Mouse (Mus musculus) lung, embryonic 16.5 days (tissue): ENCODE measurements around the gene Hlx. TPM values are rescaled to one million over a fixed set of nuclear protein-coding genes. Genes with fewer than 3 reads are reported as not detected.
A peak's percentile ranks its signal among the peaks of the same experiment; 100 is the strongest.

Experiments
- ATAC-seq: fragments of 200-750 bp; cut with Nextera tagmentation; 2 replicates; pipeline ENCODE4 v1.8.0; 2017; ENCODE audit warnings: low read depth, mild to moderate bottlenecking, moderate library complexity
- H3K27ac ChIP-seq: fragments of 300-500 bp; sonication (generic); 2 replicates; pipeline ENCODE4 v1.5.1; 2014; ENCODE audit warnings: mild to moderate bottlenecking, control low read depth, low read length
- H3K27me3 ChIP-seq: fragments of 300-500 bp; sonication (generic); 2 replicates; pipeline ENCODE4 v1.6.1; 2014; ENCODE audit warnings: low read depth, low read length, mixed read lengths; ENCODE audit not compliant: control insufficient read depth, insufficient read depth
- H3K36me3 ChIP-seq: fragments of 300-500 bp; sonication (generic); 2 replicates; pipeline ENCODE4 v1.6.1; 2014; ENCODE audit warnings: low read length; ENCODE audit not compliant: control insufficient read depth, insufficient read depth
- H3K4me1 ChIP-seq: fragments of 300-500 bp; sonication (generic); replicated peaks from 2 replicates; pipeline ENCODE4 v1.6.1; 2014; ENCODE audit warnings: low read length, mixed read lengths; ENCODE audit not compliant: control insufficient read depth, insufficient read depth
- H3K4me2 ChIP-seq: fragments of 300-500 bp; sonication (generic); 2 replicates; pipeline ENCODE4 v1.6.1; 2014; ENCODE audit warnings: low read depth, low read length, control low read depth
- H3K4me3 ChIP-seq: fragments of 300-500 bp; sonication (generic); 2 replicates; pipeline ENCODE4 v1.5.1; 2014; ENCODE audit warnings: mild to moderate bottlenecking, low read length, control low read depth
- H3K9ac ChIP-seq: fragments of 300-500 bp; sonication (generic); 2 replicates; pipeline ENCODE4 v1.6.1; 2014; ENCODE audit warnings: low read length, control low read depth
- H3K9me3 ChIP-seq: fragments of 300-500 bp; sonication (generic); 2 replicates; pipeline ENCODE4 v1.6.1; 2016; ENCODE audit warnings: low read length; ENCODE audit not compliant: control insufficient read depth
- WGBS: fragments of 180-500 bp; shearing (Covaris S2); extraction: QIAGEN DNeasy Blood & Tissue Kit; methylation state at CpG from one replicate; pipeline ENCODE4 v1.1.7; 2014; 5-methylcytosine and 5-hydroxymethylcytosine counted together
- polyA plus RNA-seq: library from polyadenylated mRNA; unstranded; fragments of >200 nt; fragmentation: Nextera tagmentation; extraction: Ambion mirVana; gene quantifications from 2 replicates; pipeline ENCODE4 v1.2.1, GENCODE M21; 2015

Hlx gene
- polyA plus RNA-seq, 1 experiment from 2014 or later = 28.8 TPM

- Histone ChIP-seq H3K27me3 (peaks cover 52% of the 10 kb centered on the region), H3K4me2 (peak overlapping the region; percentile 89), H3K4me1 (peaks cover 16% of the 10 kb centered on the region), H3K9me3 (no peaks in the 10 kb centered on the region), H3K27ac (peak overlapping the region; percentile 55; the same call in 1 of the 2 replicates), H3K9ac (no peak overlapping the region), H3K36me3 (no peaks in the 10 kb centered on the region), H3K4me3 (peak overlapping the region; percentile 7; the same call in 1 of the 2 replicates)
- no peak for ATAC-seq
- WGBS = 33% methylated on average over 25 of the region's 25 CpGs
These were observed 2.8 kb upstream of the Hlx start for GRCm38 (mm10) chr1:184734991-184735920.

GRCm38 (mm10) chr1:184734067-184734830 lies 1.8 kb upstream of the Hlx start:
- Histone ChIP-seq H3K27me3 (peaks cover 53% of the 10 kb centered on the region), H3K9ac (peak overlapping the region; percentile 30), H3K4me3 (peak overlapping the region; percentile 76), H3K36me3 (no peaks in the 10 kb centered on the region), H3K27ac (peak overlapping the region; percentile 41; the same call in 1 of the 2 replicates), H3K4me1 (peaks cover 23% of the 10 kb centered on the region), H3K9me3 (no peaks in the 10 kb centered on the region), H3K4me2 (peak overlapping the region; percentile 89)
- WGBS = 10% methylated on average over 27 of the region's 27 CpGs
- ATAC-seq = no peak

DNA sequence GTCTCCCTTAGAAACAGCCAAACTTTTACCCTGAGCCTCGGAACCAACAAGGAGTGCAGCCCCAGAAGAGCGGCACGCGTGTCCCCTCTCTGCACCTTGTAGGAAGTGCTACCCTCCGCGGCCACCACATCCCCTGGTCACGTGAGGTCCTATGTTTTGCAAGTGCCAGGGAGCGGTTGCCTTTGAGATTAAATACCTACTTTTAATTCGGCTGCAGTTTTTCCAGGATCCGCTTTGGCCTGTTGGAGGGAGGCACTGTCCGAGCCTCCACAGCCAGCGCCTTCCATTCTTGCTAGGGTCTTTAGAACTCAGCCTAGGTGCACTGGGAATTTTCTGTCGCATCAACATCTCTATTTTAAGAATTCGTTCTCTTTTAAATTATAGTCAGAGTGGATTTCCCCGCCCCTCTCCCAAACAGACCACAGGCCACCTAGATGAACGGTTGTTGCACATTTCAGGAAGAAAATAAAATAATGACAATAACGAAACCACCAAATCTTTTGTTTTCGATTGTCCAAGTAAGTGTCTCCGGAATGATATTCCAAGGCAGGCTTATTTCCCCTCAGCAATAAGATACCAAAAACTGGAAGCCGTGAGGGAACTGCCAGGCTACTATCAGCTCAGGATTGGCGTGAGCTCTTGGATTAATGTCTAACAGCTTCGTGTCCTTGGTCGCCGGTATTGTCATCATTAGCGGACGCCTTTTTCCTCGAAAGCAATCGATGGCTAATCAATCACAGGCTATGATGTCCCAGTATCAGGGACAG lies 1.1 kb upstream of the Hlx start:
- Histone ChIP-seq H3K4me2 (peak overlapping the region; percentile 89), H3K9ac (peak overlapping the region; percentile 68), H3K4me3 (peak overlapping the region; percentile 76), H3K4me1 (peaks cover 24% of the 10 kb centered on the region), H3K27ac (peak overlapping the region; percentile 61), H3K36me3 (no peaks in the 10 kb centered on the region), H3K27me3 (peaks cover 52% of the 10 kb centered on the region), H3K9me3 (no peaks in the 10 kb centered on the region)
- no peak for ATAC-seq
- 13% methylated on average over 28 of the region's 28 CpGs for WGBS

DNA sequence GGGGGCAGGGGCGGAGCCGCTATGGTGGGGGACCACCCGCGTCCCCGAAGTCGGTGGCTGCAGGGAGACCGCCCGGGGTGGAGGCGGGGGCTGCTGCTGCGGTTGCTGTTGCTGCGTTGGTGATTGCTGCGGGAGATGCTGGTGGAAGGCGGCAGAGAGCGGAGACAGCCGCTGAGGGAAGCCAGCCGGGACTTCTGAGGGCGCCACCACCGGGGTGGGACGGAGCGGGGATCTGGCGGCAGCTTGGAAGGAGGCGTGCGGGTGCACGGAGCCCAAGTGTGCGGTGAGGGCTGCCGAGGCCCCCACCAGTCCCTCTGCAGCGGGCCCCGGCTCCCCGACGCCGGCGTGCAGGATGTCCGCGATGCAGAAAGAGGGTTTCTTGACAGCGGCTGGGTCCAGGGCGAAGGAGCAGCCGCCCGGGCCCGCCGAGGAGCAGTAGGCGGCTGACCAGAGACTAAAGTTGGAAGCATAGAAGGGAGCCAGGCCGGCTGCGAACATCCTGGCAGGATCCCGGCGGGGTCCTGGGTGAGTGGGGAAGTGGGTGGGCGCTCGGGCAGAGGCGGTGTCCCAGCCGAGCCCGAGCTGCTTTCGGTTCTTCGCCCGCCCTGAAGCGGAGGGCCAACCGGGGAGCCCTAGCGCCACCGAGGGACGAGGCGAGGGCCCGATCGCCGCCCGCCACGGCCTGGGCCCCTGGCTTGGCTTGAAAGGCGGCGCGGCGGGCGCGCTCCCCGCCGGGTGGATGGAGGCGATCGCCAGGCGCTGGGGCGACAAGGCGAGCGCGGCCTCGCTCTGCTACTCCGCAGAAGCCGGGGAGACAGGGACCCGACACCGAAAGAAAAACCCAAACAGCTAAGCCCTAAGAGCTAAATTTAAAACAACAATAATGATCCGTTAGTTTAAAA lies 524 bp downstream of the Hlx start:
- Histone ChIP-seq H3K4me1 (peaks cover 21% of the 10 kb centered on the region), H3K27me3 (peaks cover 57% of the 10 kb centered on the region), H3K9ac (peak overlapping the region; percentile 91), H3K4me3 (peak overlapping the region; percentile 76), H3K9me3 (no peaks in the 10 kb centered on the region), H3K36me3 (peaks cover 4% of the 10 kb centered on the region; the same call in 1 of the 2 replicates), H3K27ac (peak overlapping the region; percentile 99), H3K4me2 (peak overlapping the region; percentile 89)
- ATAC-seq = peak; percentile 57
- WGBS = under 1% methylated on average over 78 of the region's 85 CpGs

GRCm38 (mm10) chr1:184731091-184731640 lies 1.3 kb downstream of the Hlx start:
- H3K9ac ChIP-seq = peak overlapping the region; percentile 91
- H3K4me1 ChIP-seq = peaks cover 21% of the 10 kb centered on the region
- ATAC-seq = no peak
- peak overlapping the region; percentile 76 for H3K4me3 ChIP-seq
- peak overlapping the region; percentile 99 for H3K27ac ChIP-seq
- H3K36me3 ChIP-seq = peaks cover 4% of the 10 kb centered on the region; the same call in 1 of the 2 replicates
- H3K4me2 ChIP-seq = peak overlapping the region; percentile 89
- WGBS = 3% methylated on average over 18 of the region's 18 CpGs
- H3K27me3 ChIP-seq = peaks cover 49% of the 10 kb centered on the region
- H3K9me3 ChIP-seq = no peaks in the 10 kb centered on the region

- H3K4me3 ChIP-seq = peak overlapping the region; percentile 76
- ATAC-seq = no peak
- H3K27me3 ChIP-seq = peaks cover 50% of the 10 kb centered on the region
- H3K4me1 ChIP-seq = peaks cover 21% of the 10 kb centered on the region
- H3K9me3 ChIP-seq = no peaks in the 10 kb centered on the region
- WGBS = 12% methylated on average over 12 of the region's 12 CpGs
- peak overlapping the region; percentile 89 for H3K4me2 ChIP-seq
- H3K9ac ChIP-seq = peak overlapping the region; percentile 91
- H3K36me3 ChIP-seq = peaks cover 4% of the 10 kb centered on the region; the same call in 1 of the 2 replicates
- peak overlapping the region; percentile 31; the same call in 1 of the 2 replicates for H3K27ac ChIP-seq
These were observed 1.9 kb downstream of the Hlx start for GRCm38 (mm10) chr1:184730453-184731013.

- Histone ChIP-seq H3K9me3 (no peaks in the 10 kb centered on the region), H3K4me3 (peak overlapping the region; percentile 76), H3K27me3 (peaks cover 52% of the 10 kb centered on the region), H3K4me2 (peak overlapping the region; percentile 89), H3K4me1 (peaks cover 21% of the 10 kb centered on the region), H3K27ac (peak overlapping the region; percentile 27; the same call in 1 of the 2 replicates), H3K9ac (peak overlapping the region; percentile 91), H3K36me3 (peaks cover 4% of the 10 kb centered on the region; the same call in 1 of the 2 replicates)
- no peak for ATAC-seq
- WGBS = 18% methylated on average over 19 of the region's 19 CpGs
These were observed 2.9 kb downstream of the Hlx start for GRCm38 (mm10) chr1:184729357-184730140.
